Mouse (Mus musculus) right cerebral cortex, postnatal 14 days (tissue): ENCODE measurements at regions not wholly inside any gene's neighbourhood (a gene's known extent, or its start where the extent isn't known, plus 50 kb on each side); places are given as distances from the start of the nearest gene placed in this dataset.

ENCODE experiments used
- DNase-seq: peaks from one replicate; pipeline ENCODE4 v3.0.0; 2022

- no peak for DNase-seq
Observed at GRCm38 (mm10) chr4:82234443-82234842, 471.1 kb downstream of the Nfib start.

GRCm38 (mm10) chr4:82226197-82227119 is 479.1 kb downstream of the Nfib start:
- no peak for DNase-seq

GRCm38 (mm10) chr4:82220724-82221123 is 484.8 kb downstream of the Nfib start:
- DNase-seq: no peak

GRCm38 (mm10) chr4:82220120-82220714 is 485.3 kb downstream of the Nfib start:
- DNase-seq: no peak

- no peak for DNase-seq
Observed at GRCm38 (mm10) chr4:82218616-82219015, 486.9 kb downstream of the Nfib start.

- no peak for DNase-seq
Observed at GRCm38 (mm10) chr4:82207031-82207430, 498.5 kb downstream of the Nfib start.

GRCm38 (mm10) chr4:82200306-82200705 is 505.2 kb downstream of the Nfib start:
- DNase-seq: no peak

- no peak for DNase-seq
Observed at GRCm38 (mm10) chr4:82199118-82199517, 506.4 kb downstream of the Nfib start.

GRCm38 (mm10) chr4:82197611-82198010 is 507.9 kb downstream of the Nfib start:
- DNase-seq: no peak

- DNase-seq: no peak
Observed at GRCm38 (mm10) chr4:82196024-82196647, 509.4 kb downstream of the Nfib start.

GRCm38 (mm10) chr4:82193905-82194304 is 511.6 kb downstream of the Nfib start:
- DNase-seq: no peak

GRCm38 (mm10) chr4:82186892-82187291 is 518.7 kb downstream of the Nfib start:
- no peak for DNase-seq

GRCm38 (mm10) chr4:82183974-82184373 is 521.6 kb downstream of the Nfib start:
- no peak for DNase-seq

- no peak for DNase-seq
Observed at GRCm38 (mm10) chr4:82178112-82178511, 527.4 kb downstream of the Nfib start.

- no peak for DNase-seq
Observed at GRCm38 (mm10) chr4:82176723-82177122, 528.8 kb downstream of the Nfib start.

- DNase-seq: no peak
Observed at GRCm38 (mm10) chr4:82173461-82174085, 532.0 kb downstream of the Nfib start.

GRCm38 (mm10) chr4:82170930-82171329 is 534.6 kb downstream of the Nfib start:
- DNase-seq: no peak

GRCm38 (mm10) chr4:82168032-82168431 is 537.5 kb downstream of the Nfib start:
- no peak for DNase-seq

GRCm38 (mm10) chr4:82167396-82167795 is 538.2 kb downstream of the Nfib start:
- no peak for DNase-seq

- no peak for DNase-seq
Observed at GRCm38 (mm10) chr4:82166826-82167225, 538.7 kb downstream of the Nfib start.

- no peak for DNase-seq
Observed at GRCm38 (mm10) chr4:82166087-82166486, 539.5 kb downstream of the Nfib start.

GRCm38 (mm10) chr4:82164058-82164457 is 541.5 kb downstream of the Nfib start:
- no peak for DNase-seq

GRCm38 (mm10) chr4:82161818-82162217 is 543.7 kb downstream of the Nfib start:
- no peak for DNase-seq
